Mouse (Mus musculus): ENCODE results near the gene Peli1. TPM values are rescaled to one million over a fixed set of nuclear protein-coding genes. Genes with fewer than 3 reads are reported as not detected.

Gene Peli1
- polyA plus RNA-seq, 1 experiment from 2014 or later = 112 TPM

- no peak overlapping the region for H3K4me3 ChIP-seq (ENCODE audit: low read depth, low read length)
- no peak overlapping the region for H3K9ac ChIP-seq (ENCODE audit: low read depth, low read length)
- no peaks in the 10 kb centered on the region for H3K4me1 ChIP-seq (replicated peaks; ENCODE audit: control insufficient read depth, insufficient read depth, low read length)
- H3K9me3 ChIP-seq (ENCODE audit: control insufficient read depth, low read length) = no peaks in the 10 kb centered on the region
- 98% methylated on average over 1 of the region's 1 CpGs for WGBS
- H3K27me3 ChIP-seq (ENCODE audit: control insufficient read depth, insufficient read depth, low read length) = no peaks in the 10 kb centered on the region
- H3K36me3 ChIP-seq (ENCODE audit: control insufficient read depth, insufficient read depth, low read length) = peaks cover 7% of the 10 kb centered on the region
- no peak for ATAC-seq (ENCODE audit: low FRiP score)
- no peak overlapping the region for H3K4me2 ChIP-seq (replicated peaks; ENCODE audit: low read depth, low read length)
- DNase-seq (ENCODE audit: low spot score) = no peak
- no peak overlapping the region for H3K27ac ChIP-seq (ENCODE audit: low read depth, low read length)
Observed at GRCm38 (mm10) chr11:21151672-21152071, 60.6 kb downstream of the Peli1 start.

- H3K27me3 ChIP-seq (ENCODE audit: control insufficient read depth, insufficient read depth, low read length) = no peaks in the 10 kb centered on the region
- 87% methylated on average over 4 of the region's 4 CpGs for WGBS
- H3K4me1 ChIP-seq (replicated peaks; ENCODE audit: control insufficient read depth, insufficient read depth, low read length) = no peaks in the 10 kb centered on the region
- ATAC-seq (ENCODE audit: low FRiP score) (no peak), DNase-seq (ENCODE audit: low spot score) (no peak)
- H3K9me3 ChIP-seq (ENCODE audit: control insufficient read depth, low read length) = no peaks in the 10 kb centered on the region
- H3K36me3 ChIP-seq (ENCODE audit: control insufficient read depth, insufficient read depth, low read length) = peaks cover 4% of the 10 kb centered on the region
- no peak overlapping the region for H3K4me2 ChIP-seq (replicated peaks; ENCODE audit: low read depth, low read length)
- no peak overlapping the region for H3K4me3 ChIP-seq (ENCODE audit: low read depth, low read length)
- no peak overlapping the region for H3K9ac ChIP-seq (ENCODE audit: low read depth, low read length)
- no peak overlapping the region for H3K27ac ChIP-seq (ENCODE audit: low read depth, low read length)
Observed at GRCm38 (mm10) chr11:21153111-21153510, 62.0 kb downstream of the Peli1 start.

- ATAC-seq (ENCODE audit: low FRiP score) (no peak), DNase-seq (ENCODE audit: low spot score) (no peak)
- H3K4me3 ChIP-seq (ENCODE audit: low read depth, low read length) = no peak overlapping the region
- H3K4me1 ChIP-seq (replicated peaks; ENCODE audit: control insufficient read depth, insufficient read depth, low read length) = no peaks in the 10 kb centered on the region
- H3K9ac ChIP-seq (ENCODE audit: low read depth, low read length) = no peak overlapping the region
- no peaks in the 10 kb centered on the region for H3K27me3 ChIP-seq (ENCODE audit: control insufficient read depth, insufficient read depth, low read length)
- 81% methylated on average over 4 of the region's 4 CpGs for WGBS
- H3K27ac ChIP-seq (ENCODE audit: low read depth, low read length) = no peak overlapping the region
- H3K36me3 ChIP-seq (ENCODE audit: control insufficient read depth, insufficient read depth, low read length) = peaks cover 1% of the 10 kb centered on the region; the same call in 1 of the 2 replicates
- no peak overlapping the region for H3K4me2 ChIP-seq (replicated peaks; ENCODE audit: low read depth, low read length)
- no peaks in the 10 kb centered on the region for H3K9me3 ChIP-seq (ENCODE audit: control insufficient read depth, low read length)
Observed at GRCm38 (mm10) chr11:21157595-21157994, 66.5 kb downstream of the Peli1 start.

GRCm38 (mm10) chr11:21162093-21162492 is 71.0 kb downstream of the Peli1 start:
- Histone ChIP-seq H3K27ac (ENCODE audit: low read depth, low read length) (no peak overlapping the region), H3K4me1 (replicated peaks; ENCODE audit: control insufficient read depth, insufficient read depth, low read length) (no peaks in the 10 kb centered on the region), H3K4me2 (replicated peaks; ENCODE audit: low read depth, low read length) (no peak overlapping the region), H3K9ac (ENCODE audit: low read depth, low read length) (no peak overlapping the region), H3K4me3 (ENCODE audit: low read depth, low read length) (no peak overlapping the region), H3K27me3 (ENCODE audit: control insufficient read depth, insufficient read depth, low read length) (no peaks in the 10 kb centered on the region), H3K9me3 (ENCODE audit: control insufficient read depth, low read length) (no peaks in the 10 kb centered on the region), H3K36me3 (ENCODE audit: control insufficient read depth, insufficient read depth, low read length) (no peaks in the 10 kb centered on the region)
- no peak for DNase-seq (ENCODE audit: low spot score)
- no peak for ATAC-seq (ENCODE audit: low FRiP score)
- 84% methylated on average over 5 of the region's 5 CpGs for WGBS

- ATAC-seq (ENCODE audit: low FRiP score) = no peak
- H3K4me3 ChIP-seq (ENCODE audit: low read depth, low read length) = no peak overlapping the region
Observed at GRCm38 (mm10) chr11:21163143-21163542, 72.1 kb downstream of the Peli1 start.

GRCm38 (mm10) chr11:21163673-21164072 is 72.6 kb downstream of the Peli1 start:
- Histone ChIP-seq H3K9me3 (ENCODE audit: control insufficient read depth, low read length) (no peaks in the 10 kb centered on the region), H3K27me3 (ENCODE audit: control insufficient read depth, insufficient read depth, low read length) (no peaks in the 10 kb centered on the region), H3K4me1 (replicated peaks; ENCODE audit: control insufficient read depth, insufficient read depth, low read length) (no peaks in the 10 kb centered on the region), H3K9ac (ENCODE audit: low read depth, low read length) (no peak overlapping the region), H3K27ac (ENCODE audit: low read depth, low read length) (no peak overlapping the region), H3K4me3 (ENCODE audit: low read depth, low read length) (no peak overlapping the region), H3K36me3 (ENCODE audit: control insufficient read depth, insufficient read depth, low read length) (no peaks in the 10 kb centered on the region), H3K4me2 (replicated peaks; ENCODE audit: low read depth, low read length) (no peak overlapping the region)
- ATAC-seq (ENCODE audit: low FRiP score) (no peak), DNase-seq (ENCODE audit: low spot score) (no peak)
- WGBS = 10% methylated on average over 5 of the region's 5 CpGs

More at GRCm38 (mm10) chr11:21163143-21163542, 72.1 kb downstream of the Peli1 start:
- Histone ChIP-seq H3K27ac (ENCODE audit: low read depth, low read length) (no peak overlapping the region), H3K9me3 (ENCODE audit: control insufficient read depth, low read length) (no peaks in the 10 kb centered on the region), H3K27me3 (ENCODE audit: control insufficient read depth, insufficient read depth, low read length) (no peaks in the 10 kb centered on the region), H3K4me2 (replicated peaks; ENCODE audit: low read depth, low read length) (no peak overlapping the region), H3K36me3 (ENCODE audit: control insufficient read depth, insufficient read depth, low read length) (no peaks in the 10 kb centered on the region), H3K9ac (ENCODE audit: low read depth, low read length) (no peak overlapping the region), H3K4me1 (replicated peaks; ENCODE audit: control insufficient read depth, insufficient read depth, low read length) (no peaks in the 10 kb centered on the region)
- no peak for DNase-seq (ENCODE audit: low spot score)
- 61% methylated on average over 7 of the region's 7 CpGs for WGBS

GRCm38 (mm10) chr11:21164312-21164993 is 73.4 kb downstream of the Peli1 start:
- Histone ChIP-seq H3K4me1 (replicated peaks; ENCODE audit: control insufficient read depth, insufficient read depth, low read length) (no peaks in the 10 kb centered on the region), H3K4me3 (ENCODE audit: low read depth, low read length) (no peak overlapping the region), H3K9me3 (ENCODE audit: control insufficient read depth, low read length) (no peaks in the 10 kb centered on the region), H3K4me2 (replicated peaks; ENCODE audit: low read depth, low read length) (no peak overlapping the region), H3K9ac (ENCODE audit: low read depth, low read length) (no peak overlapping the region), H3K36me3 (ENCODE audit: control insufficient read depth, insufficient read depth, low read length) (no peaks in the 10 kb centered on the region), H3K27me3 (ENCODE audit: control insufficient read depth, insufficient read depth, low read length) (no peaks in the 10 kb centered on the region), H3K27ac (ENCODE audit: low read depth, low read length) (no peak overlapping the region)
- 58% methylated on average over 8 of the region's 8 CpGs for WGBS
- no peak for DNase-seq (ENCODE audit: low spot score)
- ATAC-seq (ENCODE audit: low FRiP score) = no peak

GRCm38 (mm10) chr11:21164994-21165560 is 74.0 kb downstream of the Peli1 start:
- H3K9ac ChIP-seq (ENCODE audit: low read depth, low read length) = no peak overlapping the region
- H3K4me3 ChIP-seq (ENCODE audit: low read depth, low read length) = no peak overlapping the region
- no peak overlapping the region for H3K27ac ChIP-seq (ENCODE audit: low read depth, low read length)
- no peaks in the 10 kb centered on the region for H3K9me3 ChIP-seq (ENCODE audit: control insufficient read depth, low read length)
- 87% methylated on average over 4 of the region's 4 CpGs for WGBS
- no peak for ATAC-seq (ENCODE audit: low FRiP score)
- H3K36me3 ChIP-seq (ENCODE audit: control insufficient read depth, insufficient read depth, low read length) = no peaks in the 10 kb centered on the region
- DNase-seq (ENCODE audit: low spot score) = no peak
- no peaks in the 10 kb centered on the region for H3K4me1 ChIP-seq (replicated peaks; ENCODE audit: control insufficient read depth, insufficient read depth, low read length)
- H3K4me2 ChIP-seq (replicated peaks; ENCODE audit: low read depth, low read length) = no peak overlapping the region
- H3K27me3 ChIP-seq (ENCODE audit: control insufficient read depth, insufficient read depth, low read length) = no peaks in the 10 kb centered on the region

- H3K27me3 ChIP-seq (ENCODE audit: control insufficient read depth, insufficient read depth, low read length) = no peaks in the 10 kb centered on the region
- 90% methylated on average over 2 of the region's 2 CpGs for WGBS
- no peaks in the 10 kb centered on the region for H3K36me3 ChIP-seq (ENCODE audit: control insufficient read depth, insufficient read depth, low read length)
- no peak overlapping the region for H3K4me3 ChIP-seq (ENCODE audit: low read depth, low read length)
- ATAC-seq (ENCODE audit: low FRiP score) = no peak
- H3K27ac ChIP-seq (ENCODE audit: low read depth, low read length) = no peak overlapping the region
- no peak overlapping the region for H3K4me2 ChIP-seq (replicated peaks; ENCODE audit: low read depth, low read length)
- DNase-seq (ENCODE audit: low spot score) = no peak
- H3K4me1 ChIP-seq (replicated peaks; ENCODE audit: control insufficient read depth, insufficient read depth, low read length) = no peaks in the 10 kb centered on the region
- no peak overlapping the region for H3K9ac ChIP-seq (ENCODE audit: low read depth, low read length)
- no peaks in the 10 kb centered on the region for H3K9me3 ChIP-seq (ENCODE audit: control insufficient read depth, low read length)
Observed at GRCm38 (mm10) chr11:21166495-21167096, 75.5 kb downstream of the Peli1 start.
